Mouse (Mus musculus) embryonic facial prominence, embryonic 11.5 days (tissue): ENCODE measurements around the gene Tmem107. TPM values are rescaled to one million over a fixed set of nuclear protein-coding genes. Genes with fewer than 3 reads are reported as not detected.

Experiments used
- ATAC-seq: fragments of 200-750 bp; cut with Nextera tagmentation; replicated peaks from 2 replicates; pipeline ENCODE4 v1.8.0; 2017; ENCODE audit warnings: low read depth; ENCODE audit not compliant: insufficient number of reproducible peaks, low FRiP score, low TSS enrichment
- DNase-seq: peaks from one replicate; pipeline ENCODE4 v3.0.0-alpha.2; 2015; ENCODE audit warnings: low spot score
- H3K27ac ChIP-seq: fragments of 300-500 bp; sonication (generic); replicated peaks from 2 replicates; pipeline ENCODE4 v1.5.1; 2014; ENCODE audit warnings: mild to moderate bottlenecking, low read depth, low read length, control low read depth
- H3K27me3 ChIP-seq: fragments of 300-500 bp; sonication (generic); 2 replicates; pipeline ENCODE4 v1.6.1; 2014; ENCODE audit warnings: mild to moderate bottlenecking, low read length, moderate library complexity, mixed read lengths; ENCODE audit not compliant: control insufficient read depth, insufficient read depth
- H3K36me3 ChIP-seq: fragments of 300-500 bp; sonication (generic); replicated peaks from 2 replicates; pipeline ENCODE4 v1.6.1; 2014; ENCODE audit warnings: low read depth, mild to moderate bottlenecking, low read length, moderate library complexity, mixed read lengths; ENCODE audit not compliant: control insufficient read depth, insufficient read depth
- H3K4me1 ChIP-seq: fragments of 300-500 bp; sonication (generic); 2 replicates; pipeline ENCODE4 v1.6.1; 2014; ENCODE audit warnings: low read length, mixed read lengths; ENCODE audit not compliant: control insufficient read depth, insufficient read depth
- H3K4me2 ChIP-seq: fragments of 300-500 bp; sonication (generic); 2 replicates; pipeline ENCODE4 v1.6.1; 2014; ENCODE audit warnings: low read depth, mild to moderate bottlenecking, control low read depth, low read length, moderate library complexity
- H3K4me3 ChIP-seq: fragments of 300-500 bp; sonication (generic); 2 replicates; pipeline ENCODE4 v1.5.1; 2014; ENCODE audit warnings: low read depth, low read length, control low read depth
- H3K9ac ChIP-seq: fragments of 300-500 bp; sonication (generic); replicated peaks from 2 replicates; pipeline ENCODE4 v1.6.1; 2014; ENCODE audit warnings: mild to moderate bottlenecking, control low read depth, low read length
- H3K9me3 ChIP-seq: fragments of 300-500 bp; sonication (generic); replicated peaks from 2 replicates; pipeline ENCODE4 v1.6.1; 2016; ENCODE audit warnings: mild to moderate bottlenecking, low read length, inconsistent platforms, mixed read lengths; ENCODE audit not compliant: control insufficient read depth
- WGBS: fragments of 180-500 bp; shearing (Covaris S2); extraction: QIAGEN DNeasy Blood & Tissue Kit; methylation state at CpG from one replicate; pipeline ENCODE4 v1.1.7; 2014; 5-methylcytosine and 5-hydroxymethylcytosine counted together
- polyA plus RNA-seq: library from polyadenylated mRNA; unstranded; fragments of >200 nt; fragmentation: Nextera tagmentation; extraction: Ambion mirVana; gene quantifications from 2 replicates; pipeline ENCODE4 v1.2.1, GENCODE M21; 2014

Gene Tmem107
- polyA plus RNA-seq, 1 experiment from 2014 or later: 40.4 TPM

GRCm38 (mm10) chr11:69110319-69111046 lies 39.9 kb downstream of the Tmem107 start:
- Histone ChIP-seq H3K27ac (no peak overlapping the region), H3K27me3 (no peaks in the 10 kb centered on the region), H3K36me3 (peaks cover 10% of the 10 kb centered on the region), H3K4me3 (peak overlapping the region; percentile 43), H3K9me3 (no peaks in the 10 kb centered on the region), H3K9ac (peak overlapping the region; percentile 51), H3K4me2 (peak overlapping the region; percentile 57), H3K4me1 (no peaks in the 10 kb centered on the region)
- DNase-seq: peak; percentile 94
- under 1% methylated on average over 30 of the region's 30 CpGs for WGBS
- 0 out of 2 replicates have a peak, but pooled peaks have one; percentile 46 for ATAC-seq

DNA sequence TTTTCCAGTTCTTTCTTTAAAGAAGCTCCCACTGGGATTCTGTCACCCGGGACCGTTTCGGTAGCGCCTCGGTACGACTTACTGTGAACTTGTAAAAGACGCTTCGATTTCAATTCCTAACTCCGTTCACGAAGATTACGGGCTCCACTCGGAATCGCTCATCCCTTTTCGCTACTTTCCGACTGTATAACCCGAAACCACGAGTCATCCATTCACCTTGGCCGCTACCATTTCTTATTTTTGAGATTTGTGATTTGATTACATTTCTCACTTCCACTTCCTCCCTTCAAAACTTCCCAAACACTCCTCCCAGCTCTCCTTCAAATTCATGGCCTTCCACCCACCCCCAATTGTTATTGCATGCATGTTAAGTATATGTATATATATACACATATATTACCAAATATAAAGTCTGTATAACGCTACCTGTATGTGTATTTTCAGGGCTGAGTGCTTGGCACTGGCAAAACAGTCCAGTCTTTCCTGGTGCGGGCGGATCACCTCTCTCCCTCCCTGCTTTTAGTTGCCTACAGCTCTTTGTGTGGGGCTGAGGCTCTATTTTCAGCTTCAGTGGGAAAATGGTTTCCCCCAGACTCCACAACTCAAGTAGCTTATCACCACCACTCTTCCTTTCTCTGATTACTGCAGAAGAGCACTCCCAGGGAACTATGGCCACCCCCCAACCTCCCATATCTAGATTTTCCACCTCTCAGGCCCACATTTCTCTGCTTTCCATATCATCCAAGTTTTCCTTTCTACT lies 40.6 kb downstream of the Tmem107 start:
- Histone ChIP-seq H3K9ac (peak overlapping the region; percentile 51), H3K36me3 (peaks cover 10% of the 10 kb centered on the region), H3K4me2 (peak overlapping the region; percentile 49), H3K4me1 (no peaks in the 10 kb centered on the region), H3K4me3 (peak overlapping the region; percentile 43), H3K27ac (no peak overlapping the region), H3K27me3 (no peaks in the 10 kb centered on the region), H3K9me3 (no peaks in the 10 kb centered on the region)
- ATAC-seq (no peak), DNase-seq (no peak)
- WGBS: 6% methylated on average over 21 of the region's 21 CpGs

DNA sequence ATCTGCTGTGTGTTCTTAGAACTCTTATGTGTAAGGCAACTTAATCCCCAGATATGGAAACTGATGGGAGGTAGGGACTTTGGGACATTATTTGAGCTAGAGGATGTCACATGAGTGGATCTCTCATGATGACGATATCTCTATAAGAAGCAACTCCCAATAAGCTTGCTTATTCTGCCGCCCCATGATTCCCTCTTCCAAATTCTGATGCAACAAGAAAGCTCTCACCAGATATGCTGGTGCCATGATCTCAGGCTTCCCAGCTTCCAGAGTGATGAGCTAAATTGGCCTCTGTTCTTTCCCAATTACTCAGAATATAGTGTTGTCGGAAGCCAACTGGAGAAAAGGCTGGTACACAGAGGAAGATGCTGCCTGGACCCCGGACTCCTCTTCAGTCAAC lies 41.3 kb downstream of the Tmem107 start:
- no peaks in the 10 kb centered on the region for H3K9me3 ChIP-seq
- WGBS: 70% methylated on average over 4 of the region's 4 CpGs
- DNase-seq (no peak), ATAC-seq (no peak)
- no peak overlapping the region for H3K4me2 ChIP-seq
- no peak overlapping the region for H3K27ac ChIP-seq
- no peaks in the 10 kb centered on the region; the same call in 1 of the 2 replicates for H3K27me3 ChIP-seq
- peak overlapping the region; percentile 1; the same call in 1 of the 2 replicates for H3K9ac ChIP-seq
- no peaks in the 10 kb centered on the region for H3K4me1 ChIP-seq
- H3K4me3 ChIP-seq: no peak overlapping the region; the same call in 1 of the 2 replicates
- peaks cover 10% of the 10 kb centered on the region for H3K36me3 ChIP-seq

DNA sequence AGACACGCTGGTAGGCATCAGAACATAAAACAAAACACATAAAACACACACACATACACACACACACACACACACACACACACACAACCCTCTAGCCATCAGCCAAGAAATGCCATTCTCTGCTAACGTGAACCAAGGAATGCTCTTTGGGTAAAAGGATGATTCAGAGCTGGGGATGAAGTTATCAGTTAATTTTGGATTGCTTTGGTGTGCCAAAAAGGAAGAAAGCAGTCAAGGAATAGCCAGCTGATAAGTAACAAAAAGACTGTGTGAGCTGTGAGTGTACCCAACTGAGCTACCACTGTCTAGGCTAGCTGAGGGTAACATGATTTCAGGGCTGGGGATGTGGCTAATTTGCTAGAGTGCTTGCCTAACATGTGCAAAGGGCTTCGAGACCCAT lies 43.4 kb downstream of the Tmem107 start:
- Histone ChIP-seq H3K27ac (no peak overlapping the region), H3K4me1 (no peaks in the 10 kb centered on the region), H3K27me3 (no peaks in the 10 kb centered on the region; the same call in none of the 2 replicates), H3K36me3 (peaks cover 2% of the 10 kb centered on the region; the same call in 1 of the 2 replicates), H3K4me2 (no peak overlapping the region), H3K9me3 (no peaks in the 10 kb centered on the region), H3K4me3 (no peak overlapping the region), H3K9ac (no peak overlapping the region)
- 75% methylated on average over 3 of the region's 3 CpGs for WGBS
- ATAC-seq: no peak
- no peak for DNase-seq

DNA sequence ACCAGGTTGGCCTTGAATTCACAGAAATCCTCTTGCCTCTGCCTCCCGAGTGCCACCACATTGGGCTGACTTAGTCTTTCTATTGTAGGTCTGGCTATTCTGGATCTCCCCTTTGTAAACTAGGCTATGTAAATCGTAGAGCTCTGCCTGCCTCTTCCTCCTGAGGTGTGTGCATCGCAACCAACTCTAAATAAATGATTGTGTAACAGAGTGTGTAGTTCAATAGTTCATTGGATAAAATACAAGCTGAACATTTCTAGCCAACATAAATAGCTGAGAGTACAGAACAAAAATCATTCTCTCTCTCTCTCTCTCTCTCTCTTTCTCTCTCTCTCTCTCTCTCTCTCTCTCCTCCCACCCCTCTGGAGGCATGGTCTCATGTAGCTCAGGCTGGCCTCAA lies 44.0 kb downstream of the Tmem107 start:
- no peak overlapping the region for H3K27ac ChIP-seq
- DNase-seq (no peak), ATAC-seq (no peak)
- H3K27me3 ChIP-seq: no peaks in the 10 kb centered on the region; the same call in none of the 2 replicates
- 84% methylated on average over 3 of the region's 3 CpGs for WGBS
- H3K36me3 ChIP-seq: no peaks in the 10 kb centered on the region
- H3K4me3 ChIP-seq: no peak overlapping the region
- H3K4me1 ChIP-seq: no peaks in the 10 kb centered on the region
- H3K9ac ChIP-seq: no peak overlapping the region
- no peaks in the 10 kb centered on the region for H3K9me3 ChIP-seq
- no peak overlapping the region for H3K4me2 ChIP-seq

DNA sequence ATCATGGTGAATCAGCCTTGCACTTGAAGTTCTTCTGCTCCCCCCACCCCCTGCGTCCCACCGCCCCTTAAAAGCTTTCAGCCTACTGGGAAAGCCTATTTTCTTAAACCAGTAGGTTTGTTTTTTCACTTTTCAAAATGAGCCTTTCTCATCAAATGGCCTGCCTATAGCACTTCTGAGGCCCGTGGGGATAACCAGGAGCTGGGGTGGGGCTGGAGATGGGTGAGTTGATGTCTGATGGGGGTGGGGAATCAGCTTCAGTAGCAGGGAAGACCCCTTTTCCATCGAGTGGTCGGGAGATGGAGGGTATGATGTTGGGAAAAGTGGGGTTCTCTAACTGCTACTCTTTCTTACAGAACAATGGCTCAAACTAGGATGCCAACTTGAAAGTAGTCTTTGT lies 46.2 kb downstream of the Tmem107 start:
- H3K27ac ChIP-seq: no peak overlapping the region
- no peaks in the 10 kb centered on the region for H3K36me3 ChIP-seq
- no peak overlapping the region for H3K4me2 ChIP-seq
- no peaks in the 10 kb centered on the region for H3K9me3 ChIP-seq
- 53% methylated on average over 5 of the region's 5 CpGs for WGBS
- ATAC-seq (no peak), DNase-seq (no peak)
- no peak overlapping the region; the same call in 1 of the 2 replicates for H3K4me3 ChIP-seq
- H3K9ac ChIP-seq: no peak overlapping the region
- peaks cover 8% of the 10 kb centered on the region for H3K27me3 ChIP-seq
- H3K4me1 ChIP-seq: peaks cover 3% of the 10 kb centered on the region

GRCm38 (mm10) chr11:69117737-69118695 lies 47.4 kb downstream of the Tmem107 start:
- Histone ChIP-seq H3K36me3 (no peaks in the 10 kb centered on the region), H3K4me2 (peak overlapping the region; percentile 97), H3K9me3 (no peaks in the 10 kb centered on the region), H3K27ac (0 out of 2 replicates have a peak overlapping the region, but pooled peaks have one; percentile 3), H3K4me1 (peaks cover 3% of the 10 kb centered on the region), H3K9ac (peak overlapping the region; percentile 70), H3K4me3 (peak overlapping the region; percentile 82), H3K27me3 (peaks cover 8% of the 10 kb centered on the region)
- under 1% methylated on average over 45 of the region's 45 CpGs for WGBS
- DNase-seq (peak; percentile 73), ATAC-seq (no peak)
